Mouse (Mus musculus): ENCODE measurements around the gene Rasa4. TPM values are rescaled to one million over a fixed set of nuclear protein-coding genes. Genes with fewer than 3 reads are reported as not detected.
"Not testable (repeated sequence)": the region's sequence is repeated elsewhere in the genome, so short reads cannot be mapped to it uniquely, and the experiment has no call there.

Rasa4 gene
- total RNA-seq, 2 experiments from 2014 or later = 23.6 to 26.4 TPM

DNA sequence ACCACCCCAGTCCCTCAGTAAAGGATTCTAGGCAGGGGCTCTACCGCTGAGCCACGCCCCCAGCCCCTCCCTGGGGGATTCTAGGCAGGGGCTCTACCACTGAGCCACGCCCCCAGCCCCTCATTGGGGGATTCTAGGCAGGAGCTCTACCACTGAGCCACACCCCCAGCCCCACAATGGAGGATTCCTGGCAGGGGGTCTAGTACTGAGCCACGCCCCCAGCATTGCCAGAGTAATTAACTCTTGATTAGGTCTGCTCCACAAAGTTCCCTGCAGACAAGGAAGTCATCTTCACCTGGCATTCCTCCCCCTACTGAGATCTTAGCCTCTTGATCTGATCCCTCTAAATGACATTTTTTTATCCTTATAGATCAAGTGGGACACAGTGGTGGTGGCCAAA, 29.8 kb downstream of the Rasa4 start:
- not testable (repeated sequence) for DNase-seq

DNA sequence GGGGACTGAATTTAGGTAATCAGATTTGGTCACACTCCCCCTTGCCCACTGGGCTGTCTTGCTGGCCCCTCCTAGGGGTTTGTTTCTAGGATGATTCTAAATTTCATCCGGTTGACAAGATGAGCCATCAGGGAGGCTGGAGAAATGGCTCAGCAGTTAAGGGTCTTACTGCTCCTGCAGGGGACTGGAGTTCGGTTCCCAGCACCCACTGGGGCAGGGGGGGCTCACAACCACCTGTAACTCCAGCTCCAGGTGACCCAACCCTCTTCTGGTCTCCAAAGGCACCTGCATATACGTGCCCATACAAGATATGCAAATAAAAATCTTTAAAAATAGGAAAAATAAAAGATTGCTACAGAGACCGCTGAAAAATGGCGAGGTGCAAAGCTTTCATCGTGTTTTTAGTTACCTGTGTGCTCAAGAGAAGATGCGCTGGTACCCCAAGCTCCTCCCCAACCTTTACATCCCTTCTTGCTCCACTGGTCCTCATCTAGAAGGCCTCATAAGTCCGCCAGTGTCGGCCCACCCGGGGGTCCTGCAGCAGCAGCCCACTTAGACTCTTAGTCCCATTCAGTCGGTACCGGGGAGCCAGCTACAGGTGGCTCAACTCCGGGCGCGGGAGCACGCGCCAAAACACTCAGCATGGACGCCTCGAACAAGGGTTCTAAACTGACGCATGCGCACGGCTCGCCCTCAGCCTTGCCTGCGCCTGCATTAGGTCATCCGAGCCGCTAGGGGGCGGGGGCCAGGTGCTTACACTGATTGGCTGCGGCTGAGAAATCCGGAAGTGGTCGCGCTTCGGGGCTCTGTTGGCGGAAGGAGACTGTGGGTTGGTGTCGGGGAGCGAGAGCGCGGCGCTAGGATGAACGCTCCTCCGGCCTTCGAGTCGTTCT, 32.4 kb downstream of the Rasa4 start, which contains the start of gene Polr2j:
Gene Polr2j (plus strand): TSS at position 741 of the 893 bp plus-strand sequence.
- DNase-seq = peak; percentile 92

DNA sequence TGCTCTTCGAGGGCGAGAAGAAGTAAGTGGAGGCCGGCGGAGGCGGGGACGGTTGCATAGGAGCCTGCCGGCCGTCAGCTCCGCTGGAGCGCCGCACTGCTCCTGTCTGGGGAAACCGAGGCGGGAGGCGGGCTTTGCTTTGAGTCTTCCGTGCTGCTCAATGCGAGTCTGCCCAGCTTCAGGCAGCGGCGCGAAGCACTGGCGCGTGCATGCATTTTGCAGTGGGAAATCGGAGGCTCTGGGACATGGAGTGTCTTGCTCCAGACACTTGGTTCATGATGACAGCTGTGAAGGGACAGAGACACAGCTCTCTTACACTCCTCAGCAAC, 33.0 kb downstream of the Rasa4 start:
- no peak for DNase-seq

DNA sequence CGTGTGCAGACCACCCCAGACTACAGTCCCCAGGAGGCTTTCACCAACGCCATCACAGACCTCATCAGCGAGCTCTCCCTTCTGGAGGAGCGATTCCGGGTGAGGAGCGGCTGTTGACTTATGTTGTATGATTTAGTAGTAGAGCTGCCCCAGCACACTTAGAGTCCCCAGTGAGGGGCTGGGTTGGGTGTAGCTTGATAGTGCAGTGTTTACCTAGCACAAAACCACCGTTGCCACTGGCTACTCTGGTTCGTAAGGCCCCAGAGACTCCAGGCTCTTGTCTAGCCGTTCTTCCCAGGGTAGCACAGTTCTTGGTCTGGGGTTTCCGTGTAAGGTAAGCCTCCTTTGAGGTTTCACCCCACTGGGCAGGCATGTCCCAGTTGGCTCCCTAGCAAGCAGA, 38.4 kb downstream of the Rasa4 start:
- DNase-seq = no peak

DNA sequence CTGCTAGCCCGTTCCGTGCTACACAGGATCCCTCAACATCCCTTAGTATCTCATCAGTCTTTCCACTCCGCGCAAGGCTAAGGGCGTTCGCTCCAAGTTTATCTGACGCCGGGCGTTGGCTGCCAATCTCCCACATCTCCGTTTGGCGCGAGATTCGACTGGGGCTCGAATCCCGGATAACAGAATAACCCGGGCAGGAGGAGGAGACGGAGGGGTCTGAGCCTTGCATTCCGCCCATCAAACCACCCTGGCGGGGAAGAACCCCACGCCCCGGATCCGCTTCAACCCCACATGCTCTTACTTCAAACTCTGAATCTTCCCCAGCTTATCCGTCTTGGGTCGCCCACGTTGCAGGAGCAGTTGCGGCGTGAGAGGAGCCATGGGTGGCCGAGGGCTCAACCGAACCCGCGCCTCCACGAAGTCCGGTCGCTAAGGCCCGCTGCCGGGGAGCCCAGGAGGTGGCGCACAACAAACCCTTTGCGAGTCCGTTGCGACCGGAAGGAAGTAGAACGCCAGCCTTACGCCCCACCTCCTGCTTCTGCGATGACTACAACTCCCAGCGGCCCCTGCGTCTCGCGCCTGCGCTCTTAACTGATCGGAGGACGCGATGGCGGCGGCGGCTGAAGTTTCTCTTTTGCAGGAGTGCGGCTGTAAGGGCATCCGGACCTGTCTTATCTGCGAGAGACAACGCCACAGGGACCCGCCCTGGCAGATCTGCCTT, 52.0 kb downstream of the Rasa4 start, which contains the start of the genes Lrwd1 and Alkbh4:
Gene Lrwd1 (minus strand): TSS at position 504 of the 721 bp plus-strand sequence.
Gene Alkbh4 (plus strand): TSS at position 576 of the 721 bp plus-strand sequence.
- peak; percentile 94 for DNase-seq

DNA sequence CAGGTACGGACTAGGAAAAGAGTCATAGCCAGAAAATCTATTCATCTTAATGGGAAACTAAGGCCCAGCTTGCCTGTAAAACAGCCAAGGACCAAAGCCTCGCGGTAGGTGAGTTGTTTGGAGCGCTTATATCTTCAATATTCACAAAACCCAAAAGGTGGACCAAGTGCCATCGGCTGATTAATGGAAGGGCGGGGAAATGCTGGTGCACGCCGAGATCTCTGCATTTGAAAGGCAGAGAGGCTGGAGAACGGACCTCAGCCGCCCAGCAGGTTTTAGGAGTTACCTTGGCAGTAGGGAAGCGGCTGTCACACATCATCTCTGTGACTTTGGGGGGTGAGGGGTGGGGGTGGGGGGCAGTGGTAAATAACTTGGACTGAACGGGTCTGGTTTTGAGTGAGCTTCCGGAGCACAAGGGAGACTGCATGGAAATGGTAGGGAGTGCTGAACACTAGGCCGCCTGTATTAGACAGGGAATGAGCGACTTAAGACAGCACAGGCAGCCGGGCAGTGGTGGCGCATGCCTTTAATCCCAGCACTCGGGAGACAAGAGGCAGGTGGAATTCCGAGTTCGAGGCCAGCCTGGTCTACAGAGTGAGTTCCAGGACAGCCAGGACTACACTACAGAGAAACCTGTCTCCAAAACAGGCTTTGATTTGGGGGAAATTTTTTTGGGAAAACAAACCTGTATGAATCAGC, 52.7 kb downstream of the Rasa4 start:
- DNase-seq = no peak

DNA sequence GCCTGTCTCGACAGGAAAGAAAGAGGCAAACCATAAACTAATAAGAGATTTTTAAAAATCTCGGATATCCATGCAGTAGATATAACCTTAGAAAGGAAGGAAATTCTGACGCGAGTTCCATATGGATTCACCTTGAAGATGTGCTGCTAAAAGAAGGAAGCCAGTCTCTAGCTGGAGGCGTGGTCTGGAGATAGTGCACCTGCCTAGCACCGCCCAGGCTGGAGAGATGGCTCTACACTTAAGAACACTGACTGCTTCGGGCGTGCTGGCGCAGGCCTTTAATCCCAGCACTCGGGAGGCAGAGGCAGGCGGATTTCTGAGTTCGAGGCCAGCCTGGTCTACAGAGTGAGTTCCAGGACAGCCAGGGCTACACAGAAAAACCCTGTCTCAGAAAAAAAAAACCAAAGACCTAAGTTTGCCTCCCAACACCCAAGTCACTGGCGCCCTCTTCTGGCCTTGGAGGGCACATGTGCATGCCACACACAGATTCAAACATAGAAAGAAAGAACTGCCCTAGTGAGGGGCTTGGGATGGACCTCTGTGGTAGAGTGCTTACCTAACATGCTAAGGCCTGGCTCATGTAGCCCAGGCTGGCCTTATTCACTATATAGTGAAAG, 54.0 kb downstream of the Rasa4 start:
- DNase-seq = no peak

DNA sequence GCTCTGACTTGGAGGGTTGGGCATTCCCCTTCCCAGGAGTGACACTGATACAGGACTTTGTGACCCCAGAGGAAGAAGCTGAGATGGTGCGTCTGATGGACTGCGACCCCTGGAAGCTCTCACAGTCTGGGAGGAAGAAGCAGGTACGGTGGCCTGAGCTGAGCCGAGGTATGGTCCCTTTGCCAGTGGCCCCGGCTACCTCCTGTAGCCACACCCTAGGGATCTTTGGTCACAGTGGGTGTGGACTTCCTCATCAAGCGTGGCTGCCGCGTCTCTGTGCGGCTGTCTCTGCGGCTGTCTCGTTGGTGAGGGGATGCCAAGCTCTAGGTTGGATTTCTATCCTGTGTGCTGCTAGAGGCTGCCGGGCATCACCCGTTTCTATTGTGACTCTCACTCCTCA, 55.7 kb downstream of the Rasa4 start:
- DNase-seq = no peak

DNA sequence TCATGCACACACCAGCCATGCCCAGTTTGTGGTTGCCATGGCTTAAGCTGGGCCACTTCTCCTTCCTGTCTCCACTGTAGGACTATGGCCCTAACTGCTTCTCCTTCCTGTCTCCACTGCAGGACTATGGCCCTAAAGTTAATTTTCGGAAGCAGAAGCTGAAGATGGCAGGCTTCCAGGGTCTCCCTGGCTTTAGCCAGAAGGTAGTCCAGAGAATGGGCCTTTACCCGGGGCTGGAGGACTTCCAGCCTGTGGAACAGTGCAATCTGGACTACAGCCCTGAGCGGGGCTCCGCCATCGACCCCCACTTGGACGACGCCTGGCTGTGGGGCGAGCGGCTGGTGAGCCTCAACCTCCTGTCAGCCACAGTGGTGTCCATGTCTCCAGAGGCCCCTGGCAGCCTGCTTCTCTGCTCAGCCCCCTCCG, 56.4 kb downstream of the Rasa4 start:
- no peak for DNase-seq

DNA sequence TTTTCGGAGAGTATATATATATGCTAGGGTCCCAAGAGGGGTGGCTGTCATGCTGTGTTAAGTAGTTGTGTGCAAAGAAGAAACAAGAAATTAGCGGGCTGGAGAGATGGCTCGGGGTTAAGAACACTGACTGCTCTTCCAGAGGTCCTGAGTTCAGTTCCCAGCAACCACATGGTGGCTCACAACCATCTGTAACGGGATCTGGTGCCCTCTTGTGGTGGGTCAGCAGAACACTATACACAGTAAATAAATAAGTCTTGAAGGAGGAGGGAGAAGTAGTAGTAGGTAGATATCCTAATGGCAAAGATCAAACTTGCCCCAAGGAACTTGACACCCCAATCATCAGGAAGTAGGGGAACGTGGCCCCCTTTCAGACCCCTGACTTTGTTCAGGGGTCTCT, 59.0 kb downstream of the Rasa4 start:
- DNase-seq = no peak

DNA sequence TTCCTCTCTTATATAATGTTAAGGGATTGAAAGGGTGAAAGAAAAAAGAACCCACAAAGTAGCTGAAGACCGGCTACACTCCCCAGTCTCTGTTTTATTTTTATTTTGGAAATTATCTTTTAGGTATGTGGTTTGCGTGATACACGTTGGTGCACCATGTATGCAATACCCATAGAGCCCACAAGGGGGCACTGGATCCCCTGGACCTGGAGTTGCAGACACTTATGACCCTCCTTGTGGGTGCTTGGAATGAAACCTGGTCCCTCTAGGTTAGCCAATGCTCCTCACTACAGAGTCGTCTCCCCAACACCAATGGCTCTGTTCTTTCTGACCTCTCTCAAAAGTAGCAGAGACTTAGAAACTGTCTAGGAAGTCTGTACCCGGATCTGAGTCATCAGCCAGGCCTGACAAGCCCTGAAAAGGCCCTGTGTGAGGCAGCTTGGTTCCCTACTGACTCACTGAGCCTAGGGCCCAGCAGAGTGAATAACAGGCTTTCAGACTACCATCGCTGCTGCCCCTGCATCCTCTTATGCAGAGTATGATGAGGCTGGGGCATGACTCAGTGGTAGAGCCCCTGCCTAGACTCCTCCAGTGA, 59.5 kb downstream of the Rasa4 start:
- no peak for DNase-seq

DNA sequence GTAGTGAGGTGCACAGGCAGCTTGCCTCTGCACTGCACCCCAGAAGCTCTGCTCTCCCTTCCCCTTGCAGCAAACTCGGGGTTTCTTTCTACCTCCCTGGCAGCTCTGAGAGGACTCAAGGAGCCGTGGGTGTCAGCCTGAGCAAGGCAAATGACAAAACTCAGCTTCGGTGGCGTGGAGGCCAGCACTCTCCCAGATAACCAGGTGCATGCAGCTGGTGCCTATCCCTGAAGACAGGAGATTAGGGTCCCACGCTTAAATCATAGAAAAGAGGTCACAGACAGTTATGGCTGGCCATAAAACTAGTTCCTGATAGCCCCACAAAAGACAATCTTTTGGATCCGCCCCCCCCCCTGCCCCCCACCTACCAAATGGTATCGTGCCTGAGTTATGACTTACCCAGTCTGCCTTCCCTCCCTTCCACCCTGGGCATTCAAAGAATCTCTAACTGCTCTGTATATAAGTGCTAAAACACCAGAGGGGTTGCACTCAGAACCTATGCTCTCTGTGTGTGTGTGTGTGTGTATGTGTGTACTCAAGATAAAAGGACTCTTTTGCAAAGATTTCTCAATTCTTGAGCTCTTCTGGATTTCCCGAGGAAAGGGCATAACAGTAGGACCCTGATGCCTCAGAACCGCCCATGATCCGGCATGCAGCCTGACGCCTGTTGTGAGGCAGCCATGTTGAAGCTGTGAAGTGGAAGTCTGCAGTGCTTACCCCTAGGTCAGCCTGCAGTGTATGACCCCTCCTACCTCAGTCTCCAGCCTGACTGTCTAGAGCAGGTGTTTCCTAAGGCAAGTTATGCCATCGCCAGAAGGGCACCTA, 61.1 kb downstream of the Rasa4 start:
- DNase-seq = no peak

DNA sequence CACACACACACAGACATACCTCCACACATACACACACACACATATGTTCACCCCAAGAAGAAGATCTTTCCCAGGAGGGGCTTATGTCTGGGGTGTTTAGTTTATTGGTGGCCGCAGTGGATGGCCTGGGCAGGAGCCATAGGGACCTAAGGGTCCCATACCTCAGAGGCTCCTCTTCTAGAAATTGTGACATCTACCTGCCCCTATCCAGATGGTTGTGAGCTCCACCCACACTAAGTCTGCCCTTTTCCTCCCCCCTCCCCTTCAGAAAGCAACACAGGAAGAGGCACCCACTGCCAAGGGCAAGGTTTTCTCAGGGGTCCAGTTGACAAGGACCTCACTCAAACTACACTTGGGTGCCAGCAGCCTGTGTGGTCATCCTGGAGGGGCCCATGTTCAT, 63.2 kb downstream of the Rasa4 start:
- no peak for DNase-seq

DNA sequence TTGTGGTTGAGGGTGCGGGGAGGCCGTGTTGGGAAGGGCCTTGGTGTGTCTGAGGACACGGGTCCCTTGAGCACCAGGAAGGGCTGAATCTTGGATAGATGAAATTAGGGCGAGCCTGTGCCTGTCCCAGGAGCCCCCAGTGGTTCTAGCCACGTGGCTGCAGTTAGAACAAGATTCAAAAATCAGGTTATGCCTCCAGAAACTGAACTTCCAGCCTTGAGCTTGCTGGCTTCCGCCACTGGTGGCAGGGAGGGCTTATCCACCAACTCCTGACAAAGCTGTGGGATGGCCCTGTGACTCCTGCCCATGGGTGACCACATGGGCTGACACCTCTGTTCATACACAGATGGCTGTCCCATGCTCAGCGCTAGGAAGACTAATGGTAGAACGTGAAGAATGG, 64.0 kb downstream of the Rasa4 start:
- no peak for DNase-seq

DNA sequence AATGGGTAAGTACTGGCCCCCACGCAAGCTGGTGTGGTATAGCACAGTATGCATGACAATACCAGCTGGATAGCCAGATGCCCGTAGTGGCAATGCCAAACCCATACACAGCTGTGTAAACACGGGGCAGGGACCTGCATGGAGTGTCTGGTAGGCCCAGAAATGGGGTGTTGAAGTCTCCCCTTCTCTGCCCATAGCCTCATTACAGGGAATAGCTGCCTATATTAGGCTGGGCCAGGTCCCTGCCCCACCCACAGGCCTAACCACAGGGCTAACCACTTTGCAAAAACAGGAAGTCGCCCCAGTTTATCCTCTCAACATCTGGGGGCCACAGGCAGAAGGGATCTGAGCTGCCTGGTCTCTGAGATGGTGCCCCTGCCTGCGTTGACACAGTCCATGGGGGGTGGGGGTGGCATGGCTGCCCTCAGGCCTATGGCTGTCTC, 65.4 kb downstream of the Rasa4 start:
- DNase-seq = not testable (repeated sequence)

DNA sequence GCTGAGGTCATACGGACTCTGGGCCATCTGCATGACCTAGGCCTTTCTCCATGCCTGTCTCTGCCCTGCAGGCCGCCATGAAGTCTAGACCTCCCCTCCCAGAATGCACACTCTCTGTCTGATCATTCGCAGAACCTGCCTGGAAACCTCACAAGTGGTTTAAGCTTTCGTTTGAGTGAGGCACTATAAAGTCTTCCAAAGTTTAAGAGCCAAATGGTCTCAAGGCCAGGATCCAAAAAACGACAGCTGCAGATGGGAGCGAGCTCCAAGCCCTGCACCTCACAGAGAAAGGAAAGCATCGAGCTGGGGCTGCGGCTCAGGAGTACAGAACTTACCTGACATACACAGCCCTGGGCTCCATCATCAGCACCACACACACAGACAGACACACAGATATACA, 68.6 kb downstream of the Rasa4 start:
- peak; percentile 53 for DNase-seq

DNA sequence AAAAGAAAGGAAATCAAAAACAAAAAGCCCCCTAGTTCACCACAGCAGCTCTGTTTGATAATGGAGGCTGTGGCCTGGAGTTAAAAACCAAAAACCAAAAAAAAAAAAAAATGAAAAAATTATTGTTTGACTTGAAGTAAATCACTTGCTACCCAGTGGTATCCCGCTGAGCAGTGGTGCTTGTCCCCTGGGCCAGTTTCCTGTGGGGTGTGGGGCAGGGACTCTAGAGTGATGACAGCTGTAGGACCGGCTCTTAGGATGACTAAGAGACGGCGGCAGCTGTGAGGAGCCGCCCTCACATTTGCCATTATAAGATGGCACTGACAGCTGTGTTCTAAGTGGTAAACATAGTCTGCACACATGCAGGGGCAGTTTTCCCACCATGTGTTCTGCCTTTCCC, 71.7 kb downstream of the Rasa4 start:
- DNase-seq = no peak

DNA sequence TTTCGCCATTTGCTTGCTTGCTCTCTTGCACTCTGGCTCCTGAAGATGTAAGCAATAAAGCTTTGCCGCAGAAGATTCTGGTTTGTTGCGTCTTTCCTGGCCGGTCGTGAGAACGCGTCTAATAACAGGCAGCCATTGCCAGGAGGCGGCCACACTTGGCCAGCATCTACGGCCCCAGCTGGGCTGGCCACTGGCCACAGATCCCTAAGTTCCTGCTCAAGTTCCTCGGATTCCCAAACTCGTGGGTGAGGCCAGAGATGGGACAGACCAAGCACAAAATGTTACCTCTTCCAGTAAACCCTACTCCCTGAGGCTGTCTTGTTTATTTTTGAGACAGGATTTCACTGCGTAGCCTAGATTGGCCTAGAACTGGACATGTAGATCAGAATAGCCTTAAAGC, 76.4 kb downstream of the Rasa4 start:
- peak; percentile 82 for DNase-seq
